Mouse (Mus musculus) erythroblast, adult 5-6 weeks (primary cell): ENCODE measurements around the gene Iqch. TPM values are rescaled to one million over a fixed set of nuclear protein-coding genes. Genes with fewer than 3 reads are reported as not detected.

Experiments used
- ATAC-seq: replicated peaks from 2 replicates; pipeline ENCODE4 v1.8.0; 2016; ENCODE audit warnings: moderate number of reproducible peaks, mild to moderate bottlenecking, moderate TSS enrichment, inconsistent platforms; ENCODE audit not compliant: poor library complexity, low FRiP score, severe bottlenecking
- total RNA-seq, 2 experiments: library from RNA; stranded (forward) in 1 of 2; stranded (reverse) in 1 of 2; fragments of 150-400 nt in 1 of 2; fragments of 200-764, 138-1000 nt in 1 of 2; gene quantifications; 2 replicates each; pipeline versions ENCODE4 v1.2.3 to v1.2.4; 2015 to 2017; ENCODE audit warnings: low replicate concordance in 2 of 2

Iqch gene
- total RNA-seq, 2 experiments from 2014 or later = not detected

DNA sequence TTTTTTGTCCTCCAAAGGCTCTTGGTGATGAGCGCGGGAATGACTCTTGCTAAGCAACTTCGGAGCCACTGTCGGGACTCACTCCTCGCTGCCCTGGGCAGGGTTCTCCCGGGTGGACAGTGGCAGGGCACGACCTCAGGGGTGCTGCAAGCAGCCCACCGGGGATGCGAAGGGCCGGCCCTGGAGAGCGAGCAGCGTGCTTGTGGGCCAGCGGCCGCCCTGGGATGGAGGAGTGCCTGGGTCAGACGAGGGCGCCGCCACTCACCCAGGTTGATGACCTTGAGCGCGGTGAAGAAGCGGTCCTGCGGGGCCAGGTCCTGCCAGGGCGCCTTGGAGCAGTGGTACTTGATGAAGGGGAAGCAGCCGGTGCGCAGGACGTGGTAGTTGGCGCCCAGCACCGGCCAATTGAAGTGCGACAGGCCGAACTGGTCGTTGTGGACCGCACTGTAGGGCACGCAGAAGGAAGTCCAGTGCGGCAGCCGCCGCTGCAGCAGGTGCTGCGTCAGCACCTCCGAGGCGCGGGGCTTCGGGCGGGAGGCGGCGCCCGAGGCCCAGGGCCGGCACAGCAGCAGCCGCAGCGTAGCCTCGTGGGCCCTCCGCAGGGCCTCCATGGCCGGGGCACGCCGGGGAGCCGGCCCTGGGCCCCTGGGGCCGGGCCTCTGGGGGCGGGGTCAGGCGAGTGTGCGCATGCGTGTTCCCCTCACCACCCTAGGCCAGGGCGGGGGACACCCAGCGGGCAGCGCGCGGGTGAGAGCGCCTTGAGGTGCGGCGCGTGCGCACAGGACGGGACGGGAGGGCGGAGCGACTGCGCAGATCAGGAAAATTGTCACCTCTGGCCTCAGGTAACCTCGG is 203.5 kb downstream of the Iqch start, which contains the start of gene 2300009A05Rik:
Gene 2300009A05Rik, minus strand, starts transcription at position 636 of the 852 bp plus-strand sequence.
- ATAC-seq = peak; percentile 98

GRCm38 (mm10) chr9:63395612-63396011 is 206.7 kb downstream of the Iqch start:
- no peak for ATAC-seq

GRCm38 (mm10) chr9:63391307-63391706 is 211.0 kb downstream of the Iqch start:
- ATAC-seq = no peak

- ATAC-seq = no peak
Measured at GRCm38 (mm10) chr9:63382761-63383160, 219.5 kb downstream of the Iqch start.

DNA sequence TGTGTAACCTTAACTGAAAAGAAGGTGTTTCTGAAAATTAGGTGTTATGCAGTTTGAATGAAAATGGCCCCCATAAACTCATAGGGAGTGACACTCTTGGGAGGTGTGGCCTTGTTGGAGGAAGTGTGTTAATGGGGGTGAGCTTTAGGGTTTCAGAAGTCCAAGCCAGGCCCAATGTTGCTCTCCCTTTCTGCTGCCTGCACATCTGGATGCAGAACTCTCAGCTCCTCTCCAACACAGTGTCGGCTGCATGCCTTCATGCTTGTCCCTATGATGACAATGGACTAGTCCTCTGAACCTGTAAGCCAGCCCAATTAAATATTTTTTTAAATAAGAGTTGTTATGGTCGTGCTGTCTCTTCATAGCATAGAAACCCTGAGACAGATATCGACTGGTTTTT is 222.0 kb downstream of the Iqch start:
- ATAC-seq = no peak

- no peak for ATAC-seq
Measured at GRCm38 (mm10) chr9:63378174-63378573, 224.1 kb downstream of the Iqch start.

GRCm38 (mm10) chr9:63377270-63378142 is 224.8 kb downstream of the Iqch start, which contains the start of gene Map2k5:
Gene Map2k5 (minus strand): TSS chr9:63377902.
- peak; percentile 95 for ATAC-seq

GRCm38 (mm10) chr9:63373315-63373714 is 229.0 kb downstream of the Iqch start:
- no peak for ATAC-seq

- no peak for ATAC-seq
Measured at GRCm38 (mm10) chr9:63372541-63372940, 229.8 kb downstream of the Iqch start.

Other genes starting within 250 kb of the Iqch start
- 3.1 and 8.2 TPM in 2 replicates for gene Map2k5, start 224.6 kb downstream of the Iqch start, total RNA-seq (2015; ENCODE audit: low replicate concordance)
- 4.6 and 6.8 TPM in 2 replicates for gene Map2k5, start 224.6 kb downstream of the Iqch start, total RNA-seq (2017; ENCODE audit: low replicate concordance)
- 6.1 TPM in 1 of 2 replicates, not detected in the other for gene 2300009A05Rik, start 203.2 kb downstream of the Iqch start, total RNA-seq (2015; ENCODE audit: low replicate concordance)
- gene 2300009A05Rik, start 203.2 kb downstream of the Iqch start, total RNA-seq (2017; ENCODE audit: low replicate concordance) = 0.43 and 0.70 TPM in 2 replicates
- 6.3 and 15.9 TPM in 2 replicates for gene Aagab, start 167 bp upstream of the Iqch start, total RNA-seq (2015; ENCODE audit: low replicate concordance)
- gene Aagab, start 167 bp upstream of the Iqch start, total RNA-seq (2017; ENCODE audit: low replicate concordance) = 9.9 and 17.7 TPM in 2 replicates
- 3.5 and 14.6 TPM in 2 replicates for gene Smad3, start 155.5 kb upstream of the Iqch start, total RNA-seq (2015; ENCODE audit: low replicate concordance)
- 2.7 and 2.8 TPM in 2 replicates for gene Smad3, start 155.5 kb upstream of the Iqch start, total RNA-seq (2017; ENCODE audit: low replicate concordance)